ENCODE assay signal across 31 mouse cellular contexts in genomic region chr7:101360406-101360805, GRCm38 (mm10). TPM values are rescaled to one million over a fixed set of nuclear protein-coding genes. Genes with fewer than 3 reads are reported as not detected.
A peak's percentile ranks its signal among the peaks of the same experiment; 100 is the strongest.
DNase-seq lines count a peak whose midpoint lies in the region; ATAC-seq and TF ChIP-seq lines count a peak whose summit lies in the region.
"Had no signal": no experiment of that assay in that cellular context is flagged by ENCODE, and none has a peak within 500 bp of the region (broad histone marks: within the 10 kb centered on the region; RNA-seq: fewer than 3 reads in every experiment).

No protein-coding gene starts in this region.

- no peak overlapping the region for H3K9ac ChIP-seq in liver, adult 2 months (ENCODE audit: low read depth, low read length)
- H3K9ac ChIP-seq: heart, embryonic 15.5 days; hindbrain, embryonic 14.5 days; liver, embryonic 14.5 days; neural tube, embryonic 15.5 days had no signal

- no peak for TF ChIP-seq CTCF in liver, adult 2 months (IDR thresholded peaks at IDR 0.05; ENCODE audit: low read depth, low read length)

- DNase-seq in liver, adult 2 months (ENCODE audit: extremely low read depth, low read depth, low spot score) = peak; percentile 68
- no peak for DNase-seq in liver
- DNase-seq in 3T3-L1 (ENCODE audit: low read depth, low spot score) = peak; percentile 25
- DNase-seq in 416B (ENCODE audit: low read depth) = peak; percentile 69
- peak; percentile 39 for DNase-seq in kidney, postnatal 10 days
- no peak for DNase-seq in testis, postnatal 14 days (ENCODE audit: low spot score)
- no peak for DNase-seq in layer of hippocampus, adult 11-12 months (ENCODE audit: low spot score)
- DNase-seq: cerebellum, adult 2 months; cerebellum, postnatal 36 days; gastrocnemius, adult 2 months; heart, postnatal 36 days; left cerebral cortex, postnatal 4 days; lung, postnatal 4 days; right cerebral cortex, adult 18-20 months; right cerebral cortex, postnatal 4 days; thymus, postnatal 14 days had no signal

- H3K4me3 ChIP-seq in liver, adult 2 months (ENCODE audit: insufficient read depth, low read depth, low read length) = no peak overlapping the region
- H3K4me3 ChIP-seq: gastrocnemius, adult 2 months; heart, embryonic 15.5 days; neural tube, embryonic 15.5 days had no signal

- no peak overlapping the region for H3K27ac ChIP-seq in liver, adult 2 months (replicated peaks; ENCODE audit: insufficient read depth, low read depth, low read length)
- H3K27ac ChIP-seq: heart, embryonic 15.5 days; hindbrain, embryonic 14.5 days; liver, embryonic 14.5 days; neural tube, embryonic 15.5 days had no signal

- peaks cover 5% of the 10 kb centered on the region; the same call in 1 of the 2 replicates for H3K4me1 ChIP-seq in liver, adult 2 months (ENCODE audit: control insufficient read depth, insufficient read depth, low read length)
- H3K4me1 ChIP-seq: neural tube, embryonic 15.5 days had no signal

- no peak for ATAC-seq in activated CD4-positive, CD25-positive, alpha-beta regulatory T cell, adult 4 months
- ATAC-seq: CD4-positive, CD25-positive, alpha-beta regulatory T cell, adult 4 months; forebrain, embryonic 14.5 days; inflammation-experienced regulatory T-cells, adult 6 months had no signal

- no peaks in the 10 kb centered on the region for H3K79me2 ChIP-seq in liver, adult 2 months (ENCODE audit: control insufficient read depth, insufficient read depth, low read length)

- WGBS in liver, adult 2 months = 46% methylated on average over 3 of the region's 3 CpGs

- no peaks in the 10 kb centered on the region for H3K36me3 ChIP-seq in liver, adult 2 months (ENCODE audit: control insufficient read depth, insufficient read depth, low read length)
- H3K36me3 ChIP-seq: heart, embryonic 15.5 days; neural tube, embryonic 15.5 days had no signal

- TF ChIP-seq POLR2A in liver, adult 2 months (IDR thresholded peaks at IDR 0.05; ENCODE audit: extremely low read depth, insufficient read depth, low read length) = no peak

- no peaks in the 10 kb centered on the region for H3K27me3 ChIP-seq in liver, adult 2 months (ENCODE audit: control insufficient read depth, insufficient read depth, low read length)
- H3K27me3 ChIP-seq: heart, embryonic 15.5 days; neural tube, embryonic 15.5 days had no signal

RNA-seq across cellular contexts. Expression of gene Arap1, which starts 12.5 kb away (rescaled TPM):
- 43.8 and 51.0 TPM in 2 replicates for total RNA-seq in liver, adult 2 months (2014; rRNA removed)
- polyA plus RNA-seq in liver, adult 2 months (2012; rRNA removed) = 88.2 and 89.2 TPM in 2 replicates
- polyA plus RNA-seq in activated CD4-positive, CD25-positive, alpha-beta regulatory T cell, adult 4 months (2017; shearing (Covaris generic)) = 10 to 100 TPM; 27.1 to 51.2 TPM

RNA-seq across cellular contexts. Expression of gene Stard10, which starts 43.5 kb away (rescaled TPM):
- 779 and 846 TPM in 2 replicates for total RNA-seq in liver, adult 2 months (2014; rRNA removed)
- polyA plus RNA-seq in liver, adult 2 months (2012; rRNA removed) = 1,131 and 1,407 TPM in 2 replicates
- polyA plus RNA-seq in activated CD4-positive, CD25-positive, alpha-beta regulatory T cell, adult 4 months (2017; shearing (Covaris generic)) = 1 to 10 TPM; 2.5 to 2.9 TPM

RNA-seq across cellular contexts. Expression of gene Gm45837, which starts 50.3 kb away (rescaled TPM):
- total RNA-seq in liver, adult 2 months (2014; rRNA removed) = not detected in 2 replicates
- polyA plus RNA-seq in liver, adult 2 months (2012; rRNA removed) = not detected in 2 replicates
- 10 to 100 TPM; 15.9 to 22.1 TPM for polyA plus RNA-seq in activated CD4-positive, CD25-positive, alpha-beta regulatory T cell, adult 4 months (2017; shearing (Covaris generic))
- total RNA-seq: ES-E14; gastrocnemius, adult 2 months; heart, postnatal 36 days; layer of hippocampus, postnatal 14 days had no signal
- polyA plus RNA-seq: embryonic facial prominence, embryonic 14.5 days; forebrain, embryonic 14.5 days; gonadal fat pad, adult 2 months; heart, embryonic 15.5 days; hindbrain, embryonic 14.5 days; large intestine, adult 2 months; liver, embryonic 14.5 days; midbrain, embryonic 11.5 days; testis, adult 2 months had no signal

RNA-seq across cellular contexts. Expression of gene Atg16l2, which starts 58.4 kb away (rescaled TPM):
- 8.7 and 9.1 TPM in 2 replicates for total RNA-seq in liver, adult 2 months (2014; rRNA removed)
- 8.2 and 13.8 TPM in 2 replicates for polyA plus RNA-seq in liver, adult 2 months (2012; rRNA removed)
- polyA plus RNA-seq in activated CD4-positive, CD25-positive, alpha-beta regulatory T cell, adult 4 months (2017; shearing (Covaris generic)) = 10 to 100 TPM; 38.2 to 56.7 TPM

Comparison
In these comparisons a context has a peak if more than half of its experiments do, and no peak if none do; other contexts are left out.
1. DNase-seq: peak in liver, adult 2 months (single experiment), 3T3-L1 (single experiment), 416B (single experiment) and kidney, postnatal 10 days (single experiment); none in liver (single experiment), testis, postnatal 14 days (single experiment) and layer of hippocampus, adult 11-12 months (single experiment).
2. RNA of gene Stard10, which starts 43.5 kb away (polyA plus RNA-seq): 1,131 to 1,407 TPM in liver, adult 2 months; 2.5 to 2.9 TPM in activated CD4-positive, CD25-positive, alpha-beta regulatory T cell, adult 4 months; every median in the first group is over 100 times any median in the second.
3. RNA of gene Gm45837, which starts 50.3 kb away (polyA plus RNA-seq): 15.9 to 22.1 TPM in activated CD4-positive, CD25-positive, alpha-beta regulatory T cell, adult 4 months; not detected in liver, adult 2 months; every median in the first group is over 10 times any median in the second.